Mouse (Mus musculus) neural tube, embryonic 11.5 days (tissue): ENCODE measurements around the gene Pycr2. TPM values are rescaled to one million over a fixed set of nuclear protein-coding genes. Genes with fewer than 3 reads are reported as not detected.
A peak's percentile ranks its signal among the peaks of the same experiment; 100 is the strongest.

Source experiments
- ATAC-seq: fragments of 200-750 bp; cut with Nextera tagmentation; 2 replicates; pipeline ENCODE4 v1.8.0; 2017; ENCODE audit warnings: moderate number of reproducible peaks, mild to moderate bottlenecking, moderate TSS enrichment, moderate library complexity; ENCODE audit not compliant: insufficient read depth, low FRiP score, low TSS enrichment
- DNase-seq: peaks from one replicate; pipeline ENCODE4 v3.0.0-alpha.2; 2015; ENCODE audit warnings: low spot score
- H3K27ac ChIP-seq: fragments of 300-500 bp; sonication (generic); 2 replicates; pipeline ENCODE4 v1.5.1; 2014; ENCODE audit warnings: low read depth, mild to moderate bottlenecking, low read length
- H3K27me3 ChIP-seq: fragments of 300-500 bp; sonication (generic); 2 replicates; pipeline ENCODE4 v1.6.1; 2014; ENCODE audit warnings: mild to moderate bottlenecking, low read length, mixed read lengths; ENCODE audit not compliant: control insufficient read depth, insufficient read depth
- H3K36me3 ChIP-seq: fragments of 300-500 bp; sonication (generic); 2 replicates; pipeline ENCODE4 v1.6.1; 2014; ENCODE audit warnings: mild to moderate bottlenecking, low read length, moderate library complexity, mixed read lengths; ENCODE audit not compliant: control insufficient read depth, insufficient read depth
- H3K4me1 ChIP-seq: fragments of 300-500 bp; sonication (generic); 2 replicates; pipeline ENCODE4 v1.6.1; 2014; ENCODE audit warnings: low read length, mixed read lengths; ENCODE audit not compliant: control insufficient read depth, insufficient read depth
- H3K4me2 ChIP-seq: fragments of 300-500 bp; sonication (generic); 2 replicates; pipeline ENCODE4 v1.6.1; 2014; ENCODE audit warnings: low read depth, mild to moderate bottlenecking, moderate library complexity
- H3K4me3 ChIP-seq: fragments of 300-500 bp; sonication (generic); 2 replicates; pipeline ENCODE4 v1.5.1; 2014; ENCODE audit warnings: low read depth, low read length
- H3K9ac ChIP-seq: fragments of 300-500 bp; sonication (generic); 2 replicates; pipeline ENCODE4 v1.6.1; 2014; ENCODE audit warnings: mild to moderate bottlenecking, low read length
- H3K9me3 ChIP-seq: fragments of 300-500 bp; sonication (generic); 2 replicates; pipeline ENCODE4 v1.6.1; 2016; ENCODE audit warnings: low read length; ENCODE audit not compliant: control insufficient read depth
- WGBS: fragments of 180-500 bp; shearing (Covaris S2); extraction: QIAGEN DNeasy Blood & Tissue Kit; methylation state at CpG from one replicate; pipeline ENCODE4 v1.1.7; 2014; 5-methylcytosine and 5-hydroxymethylcytosine counted together
- polyA plus RNA-seq: library from polyadenylated mRNA; unstranded; fragments of >200 nt; fragmentation: Nextera tagmentation; extraction: Ambion mirVana; gene quantifications from 2 replicates; pipeline ENCODE4 v1.2.1, GENCODE M21; 2014

The Pycr2 gene
- polyA plus RNA-seq, 1 experiment from 2014 or later, result 113 TPM

DNA sequence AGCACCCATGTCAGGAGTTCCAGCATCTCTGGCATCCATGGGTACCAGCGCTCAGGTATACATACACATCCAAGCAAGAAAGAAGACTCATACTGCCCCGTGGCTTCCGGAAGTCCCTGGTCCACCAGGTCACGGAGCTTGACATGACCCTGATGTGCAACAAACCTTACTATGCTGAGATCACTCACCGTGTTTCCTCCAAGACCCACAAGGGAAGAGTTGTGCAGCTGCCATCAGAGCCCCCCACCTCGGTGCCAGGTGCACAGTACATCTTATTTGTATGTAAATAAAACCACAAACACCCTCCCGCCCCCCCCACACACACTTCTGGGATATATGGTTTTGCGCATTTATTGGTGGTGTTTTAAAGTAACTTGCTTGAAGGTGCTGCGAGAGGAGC is 29.0 kb upstream of the Pycr2 start:
- no peaks in the 10 kb centered on the region for H3K4me1 ChIP-seq

DNA sequence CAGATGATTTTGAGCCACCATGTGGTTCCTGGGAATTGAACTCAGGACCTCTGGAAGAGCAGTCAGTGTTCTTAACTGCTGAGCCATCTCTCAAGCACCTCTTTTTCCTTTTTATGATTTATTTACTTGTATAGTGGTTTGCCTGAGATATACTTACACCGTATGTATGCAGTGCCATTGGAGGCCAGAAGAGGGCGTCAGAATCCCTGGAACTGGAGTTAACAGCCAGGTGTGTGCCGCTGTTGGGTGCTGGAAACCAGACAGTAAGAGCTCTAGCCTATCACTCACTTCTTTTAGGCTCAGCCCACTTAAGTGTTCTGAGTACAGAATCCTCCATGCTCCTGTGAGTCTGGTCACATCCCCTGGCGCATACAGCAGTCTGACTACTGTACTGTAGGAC is 26.6 kb upstream of the Pycr2 start:
- H3K4me1 ChIP-seq, result no peaks in the 10 kb centered on the region
- no peak overlapping the region for H3K27ac ChIP-seq
- DNase-seq, result no peak
- WGBS, result 81% methylated on average over 4 of the region's 4 CpGs
- H3K36me3 ChIP-seq, result no peaks in the 10 kb centered on the region
- no peak overlapping the region for H3K4me3 ChIP-seq
- H3K27me3 ChIP-seq, result no peaks in the 10 kb centered on the region
- ATAC-seq, result no peak
- H3K9ac ChIP-seq, result no peak overlapping the region
- H3K4me2 ChIP-seq, result no peak overlapping the region
- H3K9me3 ChIP-seq, result no peaks in the 10 kb centered on the region

More for the DNA sequence above, 29.0 kb upstream of the Pycr2 start:
- WGBS, result 86% methylated on average over 9 of the region's 9 CpGs
- no peak overlapping the region for H3K9ac ChIP-seq
- H3K27ac ChIP-seq, result no peak overlapping the region
- DNase-seq (no peak), ATAC-seq (no peak)
- H3K9me3 ChIP-seq, result no peaks in the 10 kb centered on the region
- H3K36me3 ChIP-seq, result no peaks in the 10 kb centered on the region
- no peaks in the 10 kb centered on the region for H3K27me3 ChIP-seq
- no peak overlapping the region for H3K4me3 ChIP-seq
- H3K4me2 ChIP-seq, result no peak overlapping the region

DNA sequence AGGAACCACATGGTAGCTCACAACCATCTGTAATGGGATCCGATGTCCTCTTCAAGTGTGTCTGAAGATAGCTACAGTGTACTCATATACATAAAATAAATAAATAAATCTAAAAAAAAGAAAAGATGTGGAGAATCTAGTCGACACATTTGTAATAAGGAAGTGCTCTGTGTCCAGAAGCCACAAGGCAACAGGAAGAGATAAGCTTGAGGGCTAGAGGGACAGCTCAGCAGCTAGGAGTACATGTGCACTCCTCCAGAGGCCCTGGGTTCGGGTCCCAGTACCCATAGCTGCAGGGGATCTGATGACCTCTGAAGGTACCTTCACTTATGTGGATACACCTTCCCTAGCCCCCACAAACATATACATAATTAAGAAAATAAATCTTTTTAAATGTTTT is 22.3 kb upstream of the Pycr2 start:
- DNase-seq (no peak), ATAC-seq (no peak)
- Histone ChIP-seq H3K36me3 (no peaks in the 10 kb centered on the region), H3K27me3 (no peaks in the 10 kb centered on the region), H3K4me2 (no peak overlapping the region), H3K9ac (no peak overlapping the region), H3K9me3 (no peaks in the 10 kb centered on the region), H3K4me3 (no peak overlapping the region), H3K4me1 (no peaks in the 10 kb centered on the region), H3K27ac (no peak overlapping the region)
- WGBS, result 81% methylated on average over 3 of the region's 3 CpGs

DNA sequence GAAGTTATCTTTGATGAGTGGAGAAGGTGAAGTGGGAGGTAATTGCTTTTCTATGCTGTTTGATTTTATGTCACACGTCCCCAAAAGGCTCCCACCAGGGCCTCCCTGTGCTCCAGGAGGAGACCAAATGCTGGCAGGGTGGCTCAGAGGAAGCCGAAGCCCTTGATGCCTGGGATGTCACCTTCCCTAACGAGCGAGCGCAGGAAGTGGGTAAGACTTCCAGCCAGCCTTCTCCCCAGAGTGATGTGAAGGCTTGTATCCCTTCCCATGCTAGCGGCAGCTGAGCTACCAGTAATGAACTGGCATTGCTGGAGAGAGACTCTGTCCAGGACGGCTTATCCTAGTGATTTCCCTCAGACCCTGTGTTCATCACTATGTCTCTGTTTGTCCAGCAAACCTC is 20.4 kb upstream of the Pycr2 start:
- 26% methylated on average over 7 of the region's 7 CpGs for WGBS
- Histone ChIP-seq H3K4me1 (peaks cover 2% of the 10 kb centered on the region; the same call in 1 of the 2 replicates), H3K9ac (no peak overlapping the region), H3K9me3 (no peaks in the 10 kb centered on the region), H3K4me2 (no peak overlapping the region), H3K27me3 (no peaks in the 10 kb centered on the region), H3K27ac (no peak overlapping the region), H3K36me3 (no peaks in the 10 kb centered on the region), H3K4me3 (no peak overlapping the region)
- no peak for DNase-seq
- ATAC-seq, result no peak

DNA sequence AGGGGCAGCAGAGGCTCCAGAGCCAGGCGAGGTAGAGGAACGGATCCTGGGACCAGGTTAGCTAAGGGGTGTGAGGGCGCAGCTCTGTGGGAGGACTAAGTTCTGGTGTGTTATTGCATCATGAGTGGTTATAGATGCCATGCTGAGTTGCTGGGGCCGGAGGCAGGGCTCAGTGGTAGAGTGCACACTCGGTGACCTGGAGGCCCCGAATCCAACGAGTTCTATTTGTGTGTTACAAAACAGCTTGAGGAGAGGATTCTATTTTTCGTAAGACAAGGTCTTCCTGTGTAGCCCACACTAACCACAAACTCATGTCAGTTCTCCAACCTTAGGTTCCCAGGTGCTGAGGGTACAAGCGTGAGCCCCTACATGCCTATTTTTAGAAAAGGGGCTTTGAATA is 19.6 kb upstream of the Pycr2 start:
- DNase-seq, result no peak
- no peak for ATAC-seq
- no peak overlapping the region for H3K9ac ChIP-seq

DNA sequence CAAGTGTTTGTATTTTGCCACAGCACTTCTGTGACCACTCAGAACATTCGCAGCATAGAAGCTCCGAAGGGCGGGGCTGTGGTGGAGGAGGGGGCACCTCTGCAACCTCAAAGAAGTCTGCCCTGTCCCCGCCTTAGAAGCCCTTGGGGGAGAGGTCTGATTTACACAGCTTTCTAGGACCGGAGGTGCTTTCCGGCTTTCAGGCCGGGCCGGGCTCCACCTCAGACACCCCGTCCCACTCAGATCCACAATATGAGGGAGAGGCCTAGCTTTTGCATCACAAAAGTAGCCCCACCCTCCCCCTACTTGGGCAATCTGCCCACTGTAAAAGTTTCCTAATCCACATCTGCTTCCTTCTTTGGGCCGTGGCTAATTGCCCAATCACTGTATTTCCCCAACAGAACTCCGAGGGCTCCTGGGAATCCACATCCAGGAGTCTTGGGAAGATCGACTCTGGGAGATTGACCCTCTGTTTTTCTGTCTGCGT is 15.5 kb upstream of the Pycr2 start:
- ATAC-seq (peak; percentile 38; the same call in 1 of the 2 replicates), DNase-seq (no peak)
- Histone ChIP-seq H3K27me3 (peaks cover 8% of the 10 kb centered on the region; the same call in 1 of the 2 replicates), H3K27ac (no peak overlapping the region), H3K4me2 (peak overlapping the region; percentile 19; the same call in 1 of the 2 replicates), H3K9ac (no peak overlapping the region), H3K9me3 (no peaks in the 10 kb centered on the region), H3K4me3 (no peak overlapping the region), H3K36me3 (no peaks in the 10 kb centered on the region), H3K4me1 (peaks cover 8% of the 10 kb centered on the region; the same call in 1 of the 2 replicates)
- WGBS, result 1% methylated on average over 13 of the region's 13 CpGs

More for the DNA sequence above, 19.6 kb upstream of the Pycr2 start:
- Histone ChIP-seq H3K27me3 (no peaks in the 10 kb centered on the region), H3K4me2 (no peak overlapping the region), H3K4me3 (no peak overlapping the region), H3K27ac (no peak overlapping the region), H3K36me3 (no peaks in the 10 kb centered on the region), H3K9me3 (no peaks in the 10 kb centered on the region), H3K4me1 (peaks cover 8% of the 10 kb centered on the region; the same call in 1 of the 2 replicates)
- WGBS, result 79% methylated on average over 9 of the region's 9 CpGs

DNA sequence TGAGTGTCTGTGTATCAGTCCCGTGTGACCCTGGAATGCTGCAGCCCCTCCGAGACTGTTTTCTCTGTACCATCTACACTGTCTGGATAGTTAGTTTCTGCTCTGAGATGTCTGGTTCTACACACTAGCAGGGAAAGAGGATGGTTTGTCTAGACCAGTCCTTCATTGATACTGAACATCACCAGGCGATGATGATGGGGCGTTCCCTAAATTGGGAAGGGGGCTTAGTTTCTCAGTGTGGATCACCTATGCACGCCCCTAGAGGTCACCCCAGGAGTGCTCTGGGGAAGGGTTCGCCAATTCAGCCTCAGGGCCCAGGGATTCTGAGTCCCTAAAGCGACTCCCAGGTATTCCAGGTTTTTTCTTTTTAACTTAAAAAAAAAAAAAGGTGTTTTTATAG is 14.9 kb upstream of the Pycr2 start:
- peak; percentile 41; the same call in 1 of the 2 replicates for ATAC-seq
- H3K4me2 ChIP-seq, result peak overlapping the region; percentile 19; the same call in 1 of the 2 replicates
- H3K27me3 ChIP-seq, result peaks cover 13% of the 10 kb centered on the region; the same call in 1 of the 2 replicates
- no peak overlapping the region for H3K4me3 ChIP-seq
- no peaks in the 10 kb centered on the region for H3K9me3 ChIP-seq
- H3K4me1 ChIP-seq, result peaks cover 8% of the 10 kb centered on the region; the same call in 1 of the 2 replicates
- no peaks in the 10 kb centered on the region for H3K36me3 ChIP-seq
- H3K27ac ChIP-seq, result no peak overlapping the region
- no peak for DNase-seq
- 27% methylated on average over 7 of the region's 7 CpGs for WGBS
- no peak overlapping the region for H3K9ac ChIP-seq

DNA sequence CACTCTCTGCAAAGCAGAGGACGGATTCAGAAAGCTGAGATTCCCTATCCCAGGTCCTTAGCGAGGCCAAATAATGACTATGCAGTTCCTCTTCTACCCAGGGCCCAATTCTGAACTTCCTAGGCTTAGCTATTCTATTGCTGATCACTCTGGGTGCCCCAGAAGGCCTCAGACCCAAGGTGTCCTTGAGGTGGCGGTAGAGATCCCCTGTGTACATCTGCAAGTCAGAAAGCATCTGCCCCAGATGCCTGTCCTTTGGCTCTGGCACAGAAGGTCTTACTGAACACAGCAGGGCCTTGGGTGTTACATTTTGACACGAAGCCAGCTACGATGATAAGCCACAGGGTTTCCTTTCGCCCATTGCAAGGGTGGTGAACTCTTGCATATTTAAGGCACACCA is 14.3 kb upstream of the Pycr2 start:
- H3K4me3 ChIP-seq, result no peak overlapping the region
- no peak overlapping the region for H3K27ac ChIP-seq
- H3K9me3 ChIP-seq, result no peaks in the 10 kb centered on the region
- H3K36me3 ChIP-seq, result no peaks in the 10 kb centered on the region
- peaks cover 15% of the 10 kb centered on the region for H3K27me3 ChIP-seq
- no peak overlapping the region for H3K4me2 ChIP-seq
- 33% methylated on average over 6 of the region's 6 CpGs for WGBS
- no peak overlapping the region for H3K9ac ChIP-seq
- peaks cover 8% of the 10 kb centered on the region; the same call in 1 of the 2 replicates for H3K4me1 ChIP-seq
- ATAC-seq (no peak), DNase-seq (no peak)

DNA sequence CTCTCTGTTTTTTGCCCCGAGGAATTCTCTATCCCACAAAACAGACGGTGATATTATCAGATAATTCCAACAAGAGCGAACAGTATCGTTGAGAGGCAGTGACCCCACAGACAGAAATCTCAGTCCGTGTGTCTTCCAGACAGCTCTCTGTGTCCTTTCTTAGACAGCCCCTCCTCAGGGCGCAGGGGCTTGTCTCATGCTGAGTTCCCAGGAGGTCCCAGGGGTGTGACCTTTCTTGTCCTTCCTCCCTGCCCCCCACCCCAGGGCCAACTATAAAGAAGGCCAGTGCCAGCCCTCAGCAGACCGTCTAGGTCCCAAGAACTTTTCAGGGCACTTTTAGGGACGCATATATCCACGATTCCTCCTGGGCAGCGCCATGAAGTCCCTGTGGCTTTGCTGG is 11.3 kb upstream of the Pycr2 start, which contains the start of gene Lefty2:
Gene Lefty2 (plus strand): TSS at position 301 of the 400 bp plus-strand sequence.
- Histone ChIP-seq H3K4me1 (peaks cover 8% of the 10 kb centered on the region; the same call in 1 of the 2 replicates), H3K9me3 (no peaks in the 10 kb centered on the region), H3K27me3 (peaks cover 24% of the 10 kb centered on the region), H3K9ac (no peak within 1 kb of the TSS), H3K36me3 (no peaks in the 10 kb centered on the region), H3K27ac (no peak within 1 kb of the TSS), H3K4me3 (no peak within 1 kb of the TSS), H3K4me2 (no peak within 1 kb of the TSS)
- WGBS, result 68% methylated on average over 10 of the region's 10 CpGs
- ATAC-seq (no peak), DNase-seq (no peak)
